Mouse (Mus musculus) hindbrain, embryonic 12.5 days (tissue): ENCODE measurements at regions not wholly inside any gene's neighbourhood (a gene's known extent, or its start where the extent isn't known, plus 50 kb on each side); places are given as distances from the start of the nearest gene placed in this dataset.

ENCODE experiments used
- ATAC-seq: fragments of 200-750 bp; cut with Nextera tagmentation; 2 replicates; pipeline ENCODE4 v1.8.0; 2017; ENCODE audit warnings: moderate TSS enrichment; ENCODE audit not compliant: low FRiP score
- H3K27ac ChIP-seq: fragments of 300-500 bp; sonication (generic); 2 replicates; pipeline ENCODE4 v1.5.1; 2016; ENCODE audit warnings: mild to moderate bottlenecking
- H3K27me3 ChIP-seq: fragments of 300-500 bp; sonication (generic); 2 replicates; pipeline ENCODE4 v1.6.1; 2016; ENCODE audit warnings: mild to moderate bottlenecking
- H3K36me3 ChIP-seq: fragments of 300-500 bp; sonication (generic); 2 replicates; pipeline ENCODE4 v1.6.1; 2016; ENCODE audit warnings: mild to moderate bottlenecking
- H3K4me1 ChIP-seq: fragments of 300-500 bp; sonication (generic); 2 replicates; pipeline ENCODE4 v1.6.1; 2016
- H3K4me2 ChIP-seq: fragments of 300-500 bp; sonication (generic); replicated peaks from 2 replicates; pipeline ENCODE4 v1.6.1; 2016; ENCODE audit warnings: mild to moderate bottlenecking
- H3K4me3 ChIP-seq: fragments of 300-500 bp; sonication (generic); 2 replicates; pipeline ENCODE4 v1.5.1; 2016; ENCODE audit warnings: mild to moderate bottlenecking
- H3K9ac ChIP-seq: fragments of 300-500 bp; sonication (generic); 2 replicates; pipeline ENCODE4 v1.6.1; 2016; ENCODE audit warnings: mild to moderate bottlenecking, moderate library complexity
- H3K9me3 ChIP-seq: fragments of 300-500 bp; sonication (generic); replicated peaks from 2 replicates; pipeline ENCODE4 v1.6.1; 2016; ENCODE audit warnings: mild to moderate bottlenecking
- WGBS: fragments of 180-500 bp; shearing (Covaris S2); methylation state at CpG from one replicate; pipeline ENCODE4 v1.1.7; 2016; 5-methylcytosine and 5-hydroxymethylcytosine counted together

DNA sequence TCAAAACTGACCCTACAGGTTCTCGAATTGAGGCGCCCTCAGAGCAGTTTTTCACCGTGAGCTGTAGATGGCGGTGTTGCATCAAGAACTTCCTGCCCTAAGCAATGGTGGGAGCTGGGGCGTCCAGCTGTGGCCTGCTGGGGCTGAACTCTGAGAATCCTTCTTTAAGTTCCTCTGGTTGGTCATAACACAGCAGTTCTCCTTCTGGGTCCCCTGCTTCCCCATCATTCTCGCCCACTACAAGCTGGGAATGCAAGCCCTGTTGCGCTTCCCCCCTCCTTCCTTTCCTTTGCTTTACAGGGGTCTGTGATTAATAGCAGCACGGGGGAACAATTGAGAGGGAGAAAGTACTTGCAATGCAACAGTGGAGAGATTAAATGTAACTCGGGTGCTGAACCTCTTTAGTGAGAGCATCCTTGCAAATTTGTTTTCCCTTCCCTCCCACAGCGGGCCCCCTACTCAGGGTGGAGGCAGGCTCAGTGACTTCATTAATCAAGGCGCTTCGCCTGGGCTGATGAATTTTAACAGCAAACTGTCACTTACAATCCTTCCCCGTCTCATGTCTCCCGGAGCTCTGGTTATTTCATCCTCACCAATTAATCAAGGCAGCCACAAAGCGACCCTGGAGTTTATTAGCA is 794.3 kb upstream of the Api5 start:
- H3K4me1 ChIP-seq = peaks cover 7% of the 10 kb centered on the region; the same call in 1 of the 2 replicates
- ATAC-seq = peak; percentile 95
- H3K36me3 ChIP-seq = no peaks in the 10 kb centered on the region
- no peaks in the 10 kb centered on the region for H3K9me3 ChIP-seq
- peak overlapping the region; percentile 14; the same call in 1 of the 2 replicates for H3K4me3 ChIP-seq
- H3K27me3 ChIP-seq = no peaks in the 10 kb centered on the region
- no peak overlapping the region; the same call in 1 of the 2 replicates for H3K9ac ChIP-seq
- H3K4me2 ChIP-seq = peak overlapping the region; percentile 52
- WGBS = 3% methylated on average over 15 of the region's 15 CpGs
- H3K27ac ChIP-seq = 0 out of 2 replicates have a peak overlapping the region, but pooled peaks have one; percentile 12

DNA sequence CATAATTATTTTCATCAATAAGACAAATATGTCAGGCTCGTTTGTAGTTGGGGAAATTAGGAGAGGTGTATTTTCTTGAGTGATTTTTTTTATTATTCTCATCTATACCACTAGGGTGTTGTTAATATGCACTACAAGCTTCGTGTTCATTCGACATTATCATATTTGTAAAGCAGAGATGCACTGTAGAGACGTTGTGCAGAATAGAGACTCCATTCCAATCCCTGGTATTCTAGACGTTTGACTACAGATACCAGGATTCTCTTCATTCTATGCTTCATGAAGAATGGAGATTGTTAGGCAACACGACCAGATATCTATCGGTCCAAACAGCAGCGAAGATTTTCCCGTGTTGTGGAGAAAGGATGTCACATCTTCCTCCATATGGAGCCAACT is 793.8 kb upstream of the Api5 start:
- 0 out of 2 replicates have a peak, but pooled peaks have one; percentile 32 for ATAC-seq
- Histone ChIP-seq H3K27ac (no peak overlapping the region), H3K27me3 (no peaks in the 10 kb centered on the region), H3K4me3 (no peak overlapping the region), H3K4me1 (peaks cover 7% of the 10 kb centered on the region; the same call in 1 of the 2 replicates), H3K9me3 (no peaks in the 10 kb centered on the region), H3K9ac (no peak overlapping the region), H3K4me2 (no peak overlapping the region; the same call in 1 of the 2 replicates), H3K36me3 (no peaks in the 10 kb centered on the region)
- WGBS = 30% methylated on average over 9 of the region's 9 CpGs

DNA sequence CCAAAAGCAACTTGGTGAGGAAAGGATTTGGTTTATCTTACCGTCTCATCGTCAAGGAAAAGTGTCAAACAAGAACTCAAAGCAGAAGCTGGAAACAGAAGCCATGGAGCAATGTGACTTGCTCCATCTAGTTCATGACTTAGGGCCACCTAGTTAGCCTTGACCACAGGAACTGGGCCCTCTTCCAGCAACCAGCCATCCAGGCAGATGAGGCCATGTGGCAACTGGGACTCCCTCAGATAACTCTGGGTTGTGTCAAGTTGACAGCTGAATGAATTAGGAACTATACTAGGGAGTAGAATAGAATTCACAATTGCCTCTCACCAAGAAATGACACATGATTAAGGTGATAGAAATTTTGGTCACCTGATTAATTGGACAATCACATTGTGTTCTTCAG is 791.5 kb upstream of the Api5 start:
- WGBS = 93% methylated on average over 2 of the region's 2 CpGs
- no peak for ATAC-seq
- Histone ChIP-seq H3K4me2 (no peak overlapping the region), H3K4me1 (peaks cover 7% of the 10 kb centered on the region; the same call in 1 of the 2 replicates), H3K27me3 (no peaks in the 10 kb centered on the region), H3K36me3 (no peaks in the 10 kb centered on the region), H3K27ac (no peak overlapping the region), H3K9ac (no peak overlapping the region), H3K9me3 (no peaks in the 10 kb centered on the region), H3K4me3 (no peak overlapping the region)

DNA sequence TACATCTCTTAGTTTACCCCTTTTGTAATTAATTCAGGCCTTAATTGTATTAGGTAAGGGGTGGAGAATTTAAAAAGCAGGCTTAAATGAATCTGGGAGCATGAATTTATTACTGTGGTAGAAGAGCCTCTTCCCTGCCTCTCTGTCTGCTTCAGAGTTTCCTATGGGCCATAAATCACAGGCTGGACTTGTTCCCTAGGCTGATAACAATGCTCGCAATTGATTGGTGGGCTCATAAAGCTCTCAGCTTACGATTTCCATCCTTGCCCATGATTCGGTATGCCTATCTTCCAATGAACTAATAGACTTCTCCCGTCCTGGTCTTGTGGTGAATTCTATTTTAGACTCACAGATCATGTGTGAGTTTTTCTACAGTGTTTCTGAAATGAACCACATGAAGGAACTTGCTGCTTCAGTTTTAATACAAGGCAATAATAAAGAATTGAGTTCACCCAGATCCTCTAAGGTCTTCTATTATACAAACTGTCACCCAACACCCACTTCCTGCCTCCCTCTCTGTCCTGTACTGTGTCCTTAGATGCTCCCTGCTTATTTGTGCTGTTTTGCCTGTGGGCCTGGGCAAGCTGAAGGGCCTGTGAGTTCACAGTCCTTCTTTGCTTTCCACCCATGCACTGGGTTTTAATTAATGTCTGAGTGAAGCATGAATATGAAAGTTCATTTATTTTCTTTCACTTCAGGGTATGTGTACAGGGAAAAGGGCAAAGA is 772.4 kb upstream of the Api5 start:
- H3K4me3 ChIP-seq = no peak overlapping the region
- no peak overlapping the region for H3K9ac ChIP-seq
- no peak overlapping the region for H3K27ac ChIP-seq
- H3K9me3 ChIP-seq = no peaks in the 10 kb centered on the region
- whole genome bisulfite sequencing = 74% methylated on average over 4 of the region's 4 CpGs
- H3K27me3 ChIP-seq = no peaks in the 10 kb centered on the region
- no peaks in the 10 kb centered on the region for H3K4me1 ChIP-seq
- no peak overlapping the region for H3K4me2 ChIP-seq
- H3K36me3 ChIP-seq = no peaks in the 10 kb centered on the region
- no peak for ATAC-seq
